Mouse (Mus musculus) left cerebral cortex, adult 11 months (tissue): ENCODE data around the gene Cyb5rl.
"Not testable (repeated sequence)": the region's sequence is repeated elsewhere in the genome, so short reads cannot be mapped to it uniquely, and the experiment has no call there.

Experiments used
- DNase-seq: peaks from one replicate; pipeline ENCODE4 v3.0.0; 2022; ENCODE audit warnings: low spot score

Cyb5rl gene

GRCm38 (mm10) chr4:107109181-107109580 is 42.4 kb downstream of the Cyb5rl start:
- not testable (repeated sequence) for DNase-seq

GRCm38 (mm10) chr4:107114278-107114677 is 47.5 kb downstream of the Cyb5rl start:
- no peak for DNase-seq

DNA sequence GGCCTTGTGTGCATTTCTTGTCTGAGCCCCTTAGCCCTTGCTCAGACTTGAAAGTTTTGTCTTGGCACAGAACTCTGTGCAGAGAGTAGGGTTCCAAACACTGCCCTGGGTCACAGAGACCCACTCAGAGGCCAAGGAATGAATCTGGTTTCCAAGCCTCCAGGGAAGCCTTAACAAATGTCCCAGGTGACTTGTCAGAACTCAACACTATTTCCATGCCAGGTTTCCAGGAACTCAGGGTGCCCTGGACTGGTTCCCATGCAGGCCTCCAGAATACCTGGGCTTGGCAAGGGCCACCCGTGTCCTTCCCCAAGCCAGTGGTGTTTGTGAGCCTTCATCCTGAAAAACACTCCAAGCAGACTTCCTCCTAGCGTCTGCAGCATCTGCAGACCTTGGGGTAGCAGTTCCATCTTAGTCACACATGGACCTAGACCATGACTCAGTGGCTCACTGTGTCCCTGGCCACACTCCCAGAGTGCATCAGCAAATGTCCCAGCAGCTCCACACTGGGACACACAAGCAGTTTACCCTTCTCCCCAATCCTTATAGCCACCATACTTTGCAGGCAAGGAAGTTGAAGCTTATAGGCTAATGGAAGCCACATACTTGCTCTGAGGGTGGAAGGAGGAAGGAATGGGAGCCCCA is 51.1 kb downstream of the Cyb5rl start:
- no peak for DNase-seq

DNA sequence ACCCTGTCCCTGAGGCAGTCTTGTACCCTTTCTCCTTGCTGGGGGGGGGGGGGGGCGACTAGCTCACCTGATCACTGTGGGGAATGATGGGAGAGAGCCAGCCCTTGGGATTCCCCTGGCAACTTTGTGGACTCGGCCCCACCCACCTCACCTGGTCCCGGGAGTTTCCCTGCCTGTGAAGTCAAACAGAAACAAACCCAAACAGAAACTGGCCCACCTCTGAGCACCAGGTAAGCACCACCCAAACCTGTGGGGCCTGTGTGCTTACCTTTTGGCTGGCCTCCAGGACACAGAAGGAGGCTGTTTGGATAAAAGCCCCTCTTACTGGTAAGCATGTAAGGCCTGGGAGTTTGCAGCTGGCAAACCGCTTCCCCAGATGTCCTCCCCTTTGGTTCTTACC is 52.3 kb downstream of the Cyb5rl start:
- DNase-seq = no peak

DNA sequence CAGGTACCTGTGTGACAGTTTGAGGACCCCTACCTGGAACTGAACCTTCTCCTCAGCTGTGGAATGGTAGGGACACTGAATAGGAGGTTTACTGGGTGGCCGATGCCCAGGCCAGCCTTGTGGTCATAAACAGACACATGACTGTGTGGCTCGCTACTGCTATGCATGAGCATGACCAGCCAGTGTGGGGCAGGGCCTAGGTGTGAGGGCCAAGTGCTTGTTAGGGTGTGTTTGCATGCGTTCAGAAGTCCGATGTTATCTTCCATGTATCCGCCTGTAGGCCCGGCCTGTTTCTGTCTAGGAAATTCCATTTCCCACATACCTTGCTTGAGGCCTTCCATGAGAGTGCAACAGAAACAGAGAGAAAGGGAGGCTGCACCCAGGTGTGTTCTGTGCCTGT is 53.9 kb downstream of the Cyb5rl start:
- DNase-seq = no peak

DNA sequence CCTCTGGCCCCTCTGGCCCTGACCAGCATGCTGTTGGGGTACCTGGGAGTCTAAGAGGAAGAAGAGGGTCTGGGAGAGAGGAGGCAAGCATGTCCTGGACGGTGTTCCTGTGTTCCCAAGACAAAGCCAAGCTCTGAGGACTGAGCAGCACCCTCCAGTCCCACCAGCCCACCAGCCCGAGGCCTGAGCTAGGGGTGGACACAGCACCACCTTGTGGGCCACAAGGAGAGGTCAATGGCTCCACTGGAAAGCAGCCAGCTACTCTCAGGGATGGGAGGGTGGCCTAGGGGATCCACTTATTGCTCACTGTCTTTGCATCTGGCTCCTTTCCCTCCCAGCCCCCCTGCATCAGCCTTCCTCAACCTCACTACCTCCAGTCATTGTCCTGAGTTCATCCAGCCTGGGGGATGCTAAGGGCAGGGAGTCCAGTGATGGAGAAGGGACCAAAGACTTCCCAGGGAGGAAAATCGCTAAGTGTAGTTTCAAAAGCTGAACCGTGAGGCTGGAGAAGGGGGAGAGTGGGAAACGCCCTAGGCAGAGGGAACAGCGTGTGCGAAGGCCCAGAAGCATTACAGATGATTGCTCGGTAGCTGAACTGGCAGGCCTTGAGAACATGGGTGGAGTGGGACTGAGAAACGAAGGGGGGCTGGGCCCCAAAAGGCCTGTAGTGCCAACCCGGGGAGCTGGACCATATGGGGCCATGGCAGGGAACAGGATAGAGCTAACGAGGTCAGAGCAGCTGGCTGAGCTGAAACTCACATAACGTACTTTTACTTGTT is 54.6 kb downstream of the Cyb5rl start:
- no peak for DNase-seq

DNA sequence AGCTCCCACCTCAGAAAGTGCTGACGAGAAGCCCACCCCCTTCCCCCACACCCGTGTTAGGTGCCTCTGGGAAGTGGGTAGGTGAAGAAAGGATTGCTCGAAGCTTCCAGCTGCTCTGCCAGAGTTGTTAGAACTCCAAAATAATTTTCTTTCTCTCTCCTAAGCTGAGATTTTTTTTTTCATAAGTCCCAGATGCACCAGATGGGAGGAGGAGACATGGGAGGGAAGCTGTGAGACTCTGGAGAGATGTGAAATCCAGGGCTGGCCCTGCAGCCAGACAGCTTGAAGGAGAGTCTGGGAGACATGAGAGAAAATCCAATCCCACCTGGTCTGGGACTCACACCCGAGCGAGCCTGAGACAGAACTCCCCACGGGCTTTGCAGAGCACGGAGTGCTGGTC is 57.6 kb downstream of the Cyb5rl start:
- DNase-seq = no peak

DNA sequence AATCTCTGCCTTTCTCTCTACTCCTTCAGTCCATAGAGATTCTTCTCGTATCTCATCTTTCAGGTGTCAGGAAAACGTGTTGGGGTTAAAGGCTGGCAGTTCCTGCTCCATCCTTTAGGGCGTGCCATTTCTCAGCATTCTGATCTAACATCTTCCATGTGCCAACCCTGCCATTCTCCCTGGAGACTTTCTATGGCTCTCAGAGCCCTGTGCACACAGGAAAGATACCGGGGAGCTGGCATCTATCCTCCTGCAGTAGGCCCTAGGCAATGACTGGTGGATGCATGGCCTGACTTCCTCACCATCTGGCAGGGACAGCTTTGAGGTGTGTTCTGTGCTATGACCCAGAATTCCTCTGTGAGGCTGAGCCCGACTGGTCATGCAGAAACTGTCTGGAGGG is 58.3 kb downstream of the Cyb5rl start:
- no peak for DNase-seq

DNA sequence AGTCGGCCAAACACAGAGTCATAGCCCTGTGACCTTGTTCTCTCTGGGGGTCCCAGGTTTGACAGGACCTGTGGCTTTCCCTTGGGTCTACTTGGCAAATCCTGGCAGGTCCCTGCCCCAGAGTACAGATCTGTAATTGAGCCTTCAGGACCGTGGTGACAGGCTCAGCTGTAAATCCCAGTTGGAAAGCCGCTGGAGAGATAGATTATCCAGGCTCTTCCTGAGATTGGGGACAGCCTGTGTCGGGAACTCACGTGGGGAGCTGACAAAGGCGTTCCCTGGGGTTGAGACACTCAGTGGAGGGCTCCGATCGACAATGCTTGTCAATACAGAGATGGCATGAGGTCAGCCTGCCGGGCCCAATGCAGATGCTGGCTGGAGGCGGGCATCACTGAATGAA is 59.6 kb downstream of the Cyb5rl start:
- no peak for DNase-seq

- DNase-seq = no peak
Measured at GRCm38 (mm10) chr4:107126891-107127524, 60.2 kb downstream of the Cyb5rl start.

DNA sequence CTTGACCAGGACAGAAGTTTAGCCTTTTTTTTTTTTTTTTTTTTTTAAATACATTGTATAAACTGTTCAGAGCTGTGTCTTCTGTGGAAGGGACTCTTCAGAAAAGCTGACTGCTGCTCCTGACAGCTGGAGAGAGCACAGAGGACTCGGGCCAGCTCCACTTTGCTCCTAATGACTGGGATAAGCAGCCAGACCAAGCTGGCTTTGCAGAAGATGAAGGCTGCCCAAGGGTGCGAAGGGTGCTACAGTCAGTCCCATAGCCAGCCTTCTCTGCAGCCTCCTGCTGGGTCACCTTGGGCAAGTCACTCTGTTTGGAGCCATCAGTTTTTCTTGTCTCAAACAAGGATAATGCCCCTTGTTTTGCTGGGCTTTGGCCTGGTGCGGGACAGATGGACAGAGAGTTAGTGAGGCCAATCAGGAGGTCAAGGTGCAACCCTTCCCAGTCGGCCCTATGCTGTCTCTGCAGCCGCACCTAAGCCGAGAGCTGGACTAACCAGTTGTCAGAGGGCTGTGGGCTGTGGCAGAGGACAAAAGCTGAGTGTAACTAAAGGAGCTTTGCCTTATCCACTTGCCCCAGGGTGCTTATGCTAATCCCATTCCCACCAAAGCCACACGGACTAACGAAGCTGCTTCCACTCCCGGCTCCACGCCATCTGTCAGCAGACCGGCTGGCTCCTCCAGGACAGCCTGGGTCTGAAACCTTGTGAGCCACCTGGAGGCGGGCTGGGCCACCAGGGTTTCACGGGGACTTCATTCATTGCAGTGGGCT is 61.3 kb downstream of the Cyb5rl start:
- DNase-seq = no peak

DNA sequence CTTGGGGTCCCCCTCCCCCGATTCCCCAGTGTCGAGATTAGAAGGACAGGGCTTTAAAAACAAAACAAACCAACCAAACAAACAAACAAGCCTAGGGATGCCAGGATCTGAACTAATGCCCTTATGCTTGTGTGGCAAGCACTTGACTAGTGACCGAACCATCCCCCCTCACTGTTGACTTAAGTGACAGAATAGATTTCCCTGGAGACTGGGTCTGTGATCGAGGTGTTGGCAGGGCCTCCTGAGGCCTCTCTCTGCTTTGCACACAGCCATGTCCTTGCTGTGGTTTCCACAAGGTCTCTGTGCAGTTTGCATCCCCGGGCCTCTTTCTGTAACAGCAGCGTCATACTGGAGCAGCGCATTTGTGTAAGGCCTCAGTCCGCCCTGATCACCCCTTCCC is 62.6 kb downstream of the Cyb5rl start:
- DNase-seq = no peak

DNA sequence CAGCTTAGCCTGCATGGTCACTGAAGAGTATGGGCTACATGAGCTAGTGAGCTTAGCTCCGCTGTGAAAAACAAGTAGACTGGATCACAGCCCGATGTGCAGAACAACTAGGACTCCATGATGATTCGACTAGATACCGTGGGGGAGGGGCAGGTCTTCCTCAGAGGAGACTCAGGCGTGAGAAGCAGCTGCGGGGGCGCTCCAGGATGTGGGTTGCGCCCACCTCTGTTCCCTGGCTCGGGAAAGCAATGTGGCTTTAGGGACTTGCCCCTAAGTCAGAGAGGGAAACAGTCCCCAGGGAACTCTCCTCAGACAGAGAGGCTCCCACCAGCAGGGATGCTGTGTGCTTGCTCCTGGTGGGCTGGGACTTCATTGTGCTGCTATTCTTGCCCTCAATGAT is 63.7 kb downstream of the Cyb5rl start:
- no peak for DNase-seq

- DNase-seq = no peak
Measured at GRCm38 (mm10) chr4:107134891-107135290, 68.1 kb downstream of the Cyb5rl start.

- no peak for DNase-seq
Measured at GRCm38 (mm10) chr4:107135663-107136062, 68.9 kb downstream of the Cyb5rl start.

DNA sequence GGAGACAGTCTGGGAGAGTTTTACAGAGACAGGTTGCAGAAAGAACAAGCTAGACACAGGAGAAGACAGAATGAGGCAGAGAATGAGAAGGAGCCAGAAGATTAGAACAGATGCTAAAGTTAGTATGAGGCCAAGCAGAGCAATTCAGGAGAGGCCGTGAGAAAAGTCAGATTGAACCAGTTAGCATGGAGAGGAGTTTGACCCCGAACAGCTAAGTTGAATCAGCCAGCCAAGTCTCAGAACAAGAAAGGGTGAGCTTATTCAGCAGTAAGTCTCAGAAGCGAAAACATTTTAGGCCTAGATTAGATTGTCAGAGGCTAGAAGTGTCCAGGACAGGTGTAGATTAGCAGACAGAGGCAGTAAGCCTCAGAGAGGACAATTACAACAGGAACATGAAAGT is 69.7 kb downstream of the Cyb5rl start:
- no peak for DNase-seq
